Mouse (Mus musculus) myocyte (in vitro differentiated cells): ENCODE results near the gene Cep164.

Experiments
- CEBPB ChIP-seq: IDR thresholded peaks from 2 replicates; pipeline ENCODE4 v1.6.1; 2011; ENCODE audit warnings: mild to moderate bottlenecking, moderate library complexity; ENCODE audit not compliant: poor library complexity, insufficient read depth, severe bottlenecking
- MAX ChIP-seq: IDR thresholded peaks from one replicate; pipeline ENCODE4 v1.6.1; 2011; ENCODE audit warnings: low read depth, mild to moderate bottlenecking, control low read depth
- MYOD1 ChIP-seq, 3 experiments: IDR thresholded peaks; one replicate each; pipeline ENCODE4 v1.6.1; 2011; ENCODE audit warnings: control low read depth in 2 of 3, low read depth in 2 of 3, mild to moderate bottlenecking in 2 of 3, moderate library complexity in 1 of 3; ENCODE audit not compliant: insufficient read length in 2 of 3, control insufficient read depth in 1 of 3
- MYOG ChIP-seq, 3 experiments: IDR thresholded peaks; one replicate each; pipeline ENCODE4 v1.6.1; 2011; ENCODE audit warnings: control low read depth in 2 of 3, low read depth in 2 of 3, mild to moderate bottlenecking in 2 of 3; ENCODE audit not compliant: insufficient read length in 2 of 3, control insufficient read depth in 1 of 3, insufficient read depth in 1 of 3
- POLR2A ChIP-seq: IDR thresholded peaks from one replicate; pipeline ENCODE4 v1.6.1; 2011; ENCODE audit warnings: low read depth, mild to moderate bottlenecking, control low read depth, moderate library complexity; ENCODE audit not compliant: insufficient read length
- POLR2AphosphoS2 ChIP-seq: IDR thresholded peaks from one replicate; pipeline ENCODE4 v1.6.1; 2011; ENCODE audit warnings: low read depth, control low read depth; ENCODE audit not compliant: insufficient read length
- TCF12 ChIP-seq: IDR thresholded peaks from one replicate; pipeline ENCODE4 v1.6.1; 2011; ENCODE audit warnings: mild to moderate bottlenecking, control low read depth; ENCODE audit not compliant: poor library complexity, insufficient read depth, severe bottlenecking
- TCF3 ChIP-seq: IDR thresholded peaks from one replicate; pipeline ENCODE4 v1.6.1; 2011; ENCODE audit warnings: low read depth, control low read depth; ENCODE audit not compliant: insufficient read length
- USF1 ChIP-seq: IDR thresholded peaks from one replicate; pipeline ENCODE4 v1.6.1; 2011; ENCODE audit warnings: low read depth, mild to moderate bottlenecking, control low read depth, moderate library complexity

- no peak for TF ChIP-seq TCF3
- TF ChIP-seq POLR2A: no peak
- TF ChIP-seq TCF12: no peak
- no peak for TF ChIP-seq MAX
- no peak for TF ChIP-seq CEBPB
- no peak for TF ChIP-seq USF1
- TF ChIP-seq MYOG (IDR thresholded peaks at IDR 0.05; ENCODE audit: control insufficient read depth in 1 of 3, insufficient read depth in 1 of 3, insufficient read length in 2 of 3, low read depth in 2 of 3): no peak
- TF ChIP-seq POLR2AphosphoS2: no peak
- no peak for TF ChIP-seq MYOD1 (IDR thresholded peaks at IDR 0.05; ENCODE audit: control insufficient read depth in 1 of 3, insufficient read length in 2 of 3, low read depth in 2 of 3)
These were observed 30.9 kb upstream of the Cep164 start for GRCm38 (mm10) chr9:45859364-45859763.
